Mouse (Mus musculus): ENCODE measurements around the gene Lypd4.
A peak's percentile ranks its signal among the peaks of the same experiment; 100 is the strongest.
"Not testable (repeated sequence)": the region's sequence is repeated elsewhere in the genome, so short reads cannot be mapped to it uniquely, and the experiment has no call there.

Lypd4 gene

DNA sequence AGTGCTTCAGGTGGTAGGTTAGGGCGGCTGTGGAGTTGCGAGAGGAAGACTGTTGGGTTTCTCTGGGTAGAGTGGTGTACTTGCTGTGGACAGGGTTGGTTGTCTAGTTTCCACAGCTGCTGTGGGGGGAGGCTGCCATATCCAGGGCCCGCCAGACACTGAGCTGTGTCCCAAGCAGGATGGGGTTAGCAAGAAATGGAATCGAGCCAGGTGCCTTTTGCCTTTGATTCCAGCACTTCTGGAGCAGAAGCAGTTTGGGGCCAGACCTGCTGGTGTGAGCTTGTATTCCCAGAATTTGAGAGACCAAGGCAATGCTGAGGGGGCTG lies 16.5 kb upstream of the Lypd4 start:
- DNase-seq, result no peak

DNA sequence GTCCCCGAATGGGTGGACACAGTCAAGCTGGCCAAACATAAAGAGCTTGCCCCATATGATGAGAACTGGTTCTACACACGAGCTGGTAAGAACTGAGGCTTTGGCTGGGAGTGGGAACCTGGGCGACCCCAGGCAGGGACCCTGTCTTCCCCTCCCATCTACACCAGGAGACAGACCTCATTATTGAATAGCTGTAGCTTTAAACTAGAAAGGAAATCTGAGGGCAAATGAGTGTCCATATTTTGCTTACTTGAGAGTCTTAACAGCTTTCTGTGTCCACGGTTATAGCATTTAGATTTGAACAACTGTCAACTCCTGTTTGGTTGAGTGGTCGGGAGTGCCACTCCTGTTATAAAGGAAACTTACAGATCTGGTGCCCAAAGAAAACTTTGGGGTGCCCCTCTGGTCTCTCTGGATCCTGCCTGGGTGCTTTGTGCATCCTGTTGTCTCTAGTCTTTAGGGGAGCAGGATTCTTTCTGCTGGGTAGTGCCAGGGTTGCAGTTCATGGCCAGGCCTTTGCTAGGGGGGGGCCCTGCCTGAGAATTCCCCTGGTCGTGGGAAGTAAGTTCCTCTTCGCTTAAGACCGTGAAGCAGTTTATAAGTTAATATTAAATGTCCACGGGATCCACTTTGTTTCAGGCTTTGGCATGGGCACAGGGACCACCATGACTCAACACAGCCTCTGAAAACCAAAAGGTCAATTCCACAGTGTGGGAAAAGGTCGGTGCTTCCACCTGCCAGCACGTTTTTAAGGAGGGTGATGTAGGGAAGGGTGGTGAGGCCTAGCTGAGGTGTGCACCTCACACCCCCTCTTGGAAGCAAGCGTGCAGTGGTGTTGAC lies 15.9 kb upstream of the Lypd4 start:
- no peak for DNase-seq

DNA sequence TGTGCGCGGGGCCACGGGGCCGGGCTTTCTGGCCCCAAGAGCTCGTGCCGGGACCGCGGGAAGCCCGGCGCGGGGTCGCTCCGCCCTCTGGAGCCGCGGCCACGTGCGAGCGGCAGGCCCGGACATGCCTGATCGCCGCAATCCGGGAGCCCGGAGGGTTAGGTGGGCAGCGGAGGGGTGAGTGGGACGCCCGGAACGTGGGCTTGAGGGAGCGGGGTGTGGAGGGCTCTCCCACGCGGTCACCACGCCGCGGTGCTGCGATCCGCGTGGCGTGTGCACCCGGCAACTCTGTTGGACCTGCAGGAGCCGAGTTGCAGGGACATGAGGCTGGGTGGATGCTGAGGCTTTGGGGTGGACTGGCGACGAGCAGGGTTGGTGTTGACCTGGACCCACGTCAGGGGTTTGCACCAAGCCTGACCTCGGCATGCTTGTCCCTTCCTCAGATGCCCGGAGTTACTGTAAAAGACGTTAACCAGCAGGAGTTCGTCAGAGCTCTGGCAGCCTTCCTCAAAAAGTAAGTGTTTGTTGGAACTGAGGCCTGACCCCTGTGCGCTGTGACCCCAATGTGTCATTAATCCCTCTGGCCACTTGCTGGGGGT lies 15.1 kb upstream of the Lypd4 start:
- no peak for DNase-seq

DNA sequence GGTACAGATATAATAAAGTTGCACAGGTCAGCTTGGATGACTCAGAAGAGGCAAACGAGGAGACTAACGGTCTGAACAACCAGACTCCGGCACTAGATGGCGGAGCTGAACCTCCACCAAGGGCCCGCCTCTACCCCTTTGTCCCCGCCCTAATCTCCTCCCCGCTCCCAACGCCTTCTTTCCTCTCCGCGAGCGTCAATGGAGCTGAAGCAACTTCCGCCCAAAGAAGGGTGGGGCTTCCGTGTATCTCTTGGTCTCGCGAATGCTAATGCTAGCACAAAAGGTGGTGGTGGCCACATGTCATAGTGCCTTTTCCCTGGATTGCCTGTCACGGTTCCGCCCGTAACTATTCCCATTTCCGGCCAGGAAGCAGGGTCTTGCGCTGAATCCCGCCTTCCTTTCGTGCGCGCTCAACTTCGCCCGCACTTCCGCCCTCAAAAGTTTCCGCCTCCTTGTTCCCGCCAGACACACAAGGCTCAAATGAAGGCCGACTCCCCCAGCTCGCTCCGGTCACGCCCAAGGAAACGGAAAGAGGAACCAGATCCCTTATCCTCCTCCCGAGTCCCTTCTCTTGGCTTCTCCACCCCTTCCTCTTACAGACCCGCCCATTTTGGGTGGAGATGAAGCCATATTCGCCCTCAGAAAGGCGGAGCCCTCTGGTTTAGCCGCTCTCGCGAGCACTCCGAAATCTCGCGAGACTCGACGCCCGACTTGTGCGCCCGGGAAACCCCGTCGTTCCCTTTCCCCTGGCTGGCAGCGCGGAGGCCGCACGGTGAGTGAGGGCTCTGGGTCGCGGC lies 14.4 kb upstream of the Lypd4 start, which contains the start of gene Rps19:
Gene Rps19, plus strand, starts transcription at position 476 of the 797 bp plus-strand sequence.
- DNase-seq, result peak; percentile 99

DNA sequence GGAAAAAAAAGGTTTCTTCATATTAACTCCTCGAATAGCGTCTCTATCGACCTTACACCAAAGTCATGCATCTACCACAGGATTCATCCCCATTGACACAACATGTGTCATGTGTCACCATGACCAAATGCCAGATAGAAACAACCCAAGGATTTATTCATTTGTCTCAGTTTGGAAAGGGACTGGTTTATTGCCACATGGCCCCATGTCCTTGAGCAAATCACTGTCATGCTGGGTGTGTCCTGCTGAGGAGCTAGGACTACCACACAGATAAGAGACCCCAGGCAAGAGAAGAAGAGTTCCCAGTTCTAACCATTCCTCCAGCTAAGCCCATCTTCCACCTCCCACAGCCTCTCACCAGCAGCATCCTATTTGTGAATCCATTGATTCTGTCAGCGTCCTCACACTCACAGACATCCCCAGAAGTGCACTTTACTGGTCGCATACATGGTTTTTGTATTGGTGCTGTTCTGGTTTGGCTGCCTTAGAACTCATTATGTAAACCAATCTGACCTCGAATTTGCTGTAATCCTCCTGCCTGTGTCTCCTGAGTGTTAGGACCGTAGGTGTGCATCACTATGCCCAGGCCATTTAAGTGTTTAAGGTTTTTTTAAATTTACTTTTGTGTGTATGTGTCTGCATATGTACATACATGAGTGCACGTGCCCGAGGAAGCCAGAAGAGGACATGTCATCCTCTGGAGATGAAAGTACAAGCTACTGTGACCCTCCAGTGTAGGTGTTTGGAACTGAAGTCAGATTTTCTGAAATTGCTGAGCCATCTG lies 12.9 kb upstream of the Lypd4 start:
- no peak for DNase-seq

DNA sequence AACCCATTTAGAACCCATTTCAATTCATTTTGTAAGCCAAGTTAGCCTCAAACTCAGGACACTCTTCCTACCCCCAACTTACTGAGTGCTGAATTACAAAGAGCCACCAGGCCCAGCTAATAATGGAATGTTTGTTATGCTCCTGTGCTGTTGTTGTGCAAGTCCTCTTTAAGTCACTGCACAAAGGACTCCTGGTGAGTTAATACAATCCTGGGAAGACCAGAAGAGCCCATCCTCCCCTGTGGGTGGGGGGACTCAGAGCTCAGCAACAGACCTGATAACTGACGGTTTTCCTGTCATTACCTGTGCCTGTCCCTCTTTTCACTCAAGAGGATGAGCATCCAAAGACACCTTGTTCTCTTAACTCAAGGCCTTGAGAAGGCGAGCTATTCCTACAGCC lies 9.9 kb upstream of the Lypd4 start:
- no peak for DNase-seq

DNA sequence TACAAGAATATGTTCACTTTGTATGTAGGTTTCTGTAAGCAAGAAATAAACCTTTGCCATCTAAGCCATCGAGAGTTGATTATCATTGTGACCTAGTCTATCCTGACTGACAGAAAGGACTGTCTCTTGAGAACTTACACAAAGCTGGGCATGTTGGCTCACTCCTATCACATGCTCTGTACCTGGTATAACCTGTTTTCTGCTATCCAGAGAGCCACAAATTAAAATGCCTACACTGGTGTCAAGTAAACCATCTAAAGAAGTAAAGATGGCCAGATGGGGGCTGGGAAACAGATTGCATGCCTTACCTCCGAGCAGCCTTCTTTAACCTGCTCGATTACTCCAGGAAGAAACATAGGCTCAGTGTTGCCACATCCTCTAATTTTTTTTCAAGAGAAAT lies 7.8 kb upstream of the Lypd4 start:
- no peak for DNase-seq

DNA sequence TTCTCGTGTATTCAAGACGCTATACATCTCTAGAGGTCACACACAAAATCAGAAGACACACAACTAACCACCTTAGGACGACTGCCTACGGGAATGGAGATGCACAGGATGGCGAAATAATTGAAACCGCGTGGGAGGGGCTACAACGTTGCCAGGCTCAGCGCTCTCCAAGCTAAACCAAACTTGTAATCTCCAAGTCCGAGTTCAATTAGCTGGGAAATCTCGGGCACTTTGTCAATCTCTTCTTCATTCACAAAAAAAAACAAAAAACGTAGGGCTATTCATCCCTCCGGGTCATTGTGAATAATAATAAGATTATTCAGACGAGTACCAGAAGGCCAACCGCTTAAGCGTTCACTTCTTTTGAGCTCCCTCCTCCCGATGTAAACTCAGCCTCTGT lies 661 bp downstream of the Lypd4 start:
- no peak for DNase-seq

DNA sequence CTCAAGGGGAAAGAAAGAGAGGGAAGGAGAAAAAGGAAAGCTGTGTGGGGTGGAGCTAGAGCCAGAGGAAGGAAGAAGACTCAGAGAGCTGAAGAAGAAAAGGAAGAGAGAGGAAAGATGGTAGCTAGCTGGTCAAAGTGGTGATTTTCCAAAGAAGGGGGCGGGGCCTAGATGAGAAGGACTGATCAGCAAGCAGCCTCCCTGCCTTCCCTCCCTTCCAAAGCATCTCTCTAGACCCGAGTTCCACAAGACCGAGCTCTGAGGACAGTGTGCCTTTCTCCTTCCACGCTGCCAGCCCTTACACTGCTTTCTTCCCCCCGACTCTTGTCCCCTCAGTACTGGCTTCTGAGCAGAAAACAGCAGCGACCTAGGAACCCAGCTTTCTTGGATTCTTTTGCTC lies 5.6 kb downstream of the Lypd4 start:
- DNase-seq, result no peak

DNA sequence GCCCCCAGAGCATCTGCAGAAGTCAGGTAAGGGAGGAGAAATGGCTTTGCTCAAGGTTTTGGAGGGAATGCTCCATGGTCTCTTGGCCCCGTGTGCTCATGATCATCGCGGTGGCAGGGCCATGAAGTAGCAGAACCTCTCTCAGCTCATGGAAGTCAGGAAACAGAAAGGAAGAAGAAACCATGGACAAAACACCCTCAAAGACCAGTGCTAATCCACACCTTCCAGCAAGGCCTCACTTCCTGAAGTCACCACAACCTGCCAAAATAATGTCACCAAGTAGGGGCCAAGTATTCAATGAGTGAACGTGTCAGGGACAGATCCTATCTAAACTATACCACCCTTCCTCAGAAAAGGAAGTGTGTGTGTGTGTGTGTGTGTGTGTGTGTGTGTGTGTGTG lies 6.9 kb downstream of the Lypd4 start:
- no peak for DNase-seq

DNA sequence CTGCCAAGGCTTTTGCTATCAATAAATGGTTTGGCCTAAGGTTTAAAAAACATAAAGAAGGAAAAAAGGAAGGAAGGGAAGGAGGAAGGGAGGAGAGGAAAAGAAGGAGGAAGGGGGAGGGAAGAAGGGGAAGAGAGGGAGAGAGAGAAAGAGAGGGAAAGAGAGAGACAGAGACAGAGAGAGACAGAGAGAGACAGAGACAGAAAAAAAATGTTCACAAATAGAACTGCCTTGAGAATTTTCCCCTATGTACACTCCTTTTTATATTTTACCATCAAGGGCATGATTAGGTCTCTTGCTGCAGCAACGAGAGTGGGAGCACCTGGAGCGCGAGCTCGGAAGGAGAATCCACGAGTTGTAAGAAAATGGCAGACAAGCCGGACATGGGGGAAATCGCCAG lies 7.8 kb downstream of the Lypd4 start, which contains the start of gene Gm9844:
Gene Gm9844, plus strand, starts transcription at position 301 of the 400 bp plus-strand sequence.
- no peak for DNase-seq

DNA sequence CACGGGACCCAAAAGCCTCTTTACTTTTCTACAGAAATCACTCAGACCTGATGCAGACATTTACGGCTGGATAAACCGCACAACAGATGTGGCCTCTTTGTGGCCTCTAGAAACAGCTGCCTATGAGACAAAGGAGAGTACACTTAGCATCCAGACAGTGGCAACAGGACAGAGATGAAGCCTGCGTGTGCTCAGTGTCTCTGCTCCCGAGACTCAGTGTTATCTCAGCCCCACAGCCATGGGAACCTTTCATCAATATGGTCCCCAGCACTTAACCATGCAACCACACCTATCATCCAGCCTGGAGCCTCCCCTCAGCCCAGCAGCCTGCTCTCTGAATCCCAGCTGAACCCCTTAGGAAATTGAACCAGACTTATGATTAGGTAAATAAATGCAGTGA lies 10.5 kb downstream of the Lypd4 start:
- DNase-seq, result no peak

DNA sequence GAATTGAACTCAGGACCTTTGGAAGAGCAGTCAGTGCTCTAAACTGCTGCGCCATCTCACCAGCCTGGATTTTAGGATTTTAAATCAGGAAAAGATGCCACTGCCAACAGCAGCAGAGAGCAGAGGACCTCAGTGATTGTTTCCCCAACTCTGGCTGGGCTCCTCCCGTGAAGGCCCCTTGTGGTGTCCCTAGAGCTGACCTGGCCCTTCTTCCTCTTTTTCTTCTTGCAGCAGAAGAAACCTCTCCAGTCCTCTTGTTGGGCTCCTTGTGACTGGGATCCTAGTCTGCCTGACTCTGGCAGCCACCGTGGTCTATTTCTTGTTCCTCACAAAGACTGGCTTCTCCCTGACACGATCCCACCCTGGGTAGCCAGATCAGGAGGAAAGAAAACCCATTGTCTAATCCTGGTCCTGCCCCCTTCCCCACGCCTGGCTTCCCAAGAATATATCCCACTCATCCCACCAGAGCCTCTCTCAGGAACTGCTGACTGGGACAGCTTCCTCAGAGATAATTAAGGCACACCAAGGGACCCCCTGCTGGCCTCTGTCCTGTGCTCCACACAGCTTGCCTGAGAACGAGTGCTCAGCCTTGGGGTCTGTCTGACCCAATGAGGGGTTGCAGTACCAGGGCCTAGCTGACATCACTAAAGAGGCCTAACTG lies 13.2 kb downstream of the Lypd4 start:
- no peak for DNase-seq

DNA sequence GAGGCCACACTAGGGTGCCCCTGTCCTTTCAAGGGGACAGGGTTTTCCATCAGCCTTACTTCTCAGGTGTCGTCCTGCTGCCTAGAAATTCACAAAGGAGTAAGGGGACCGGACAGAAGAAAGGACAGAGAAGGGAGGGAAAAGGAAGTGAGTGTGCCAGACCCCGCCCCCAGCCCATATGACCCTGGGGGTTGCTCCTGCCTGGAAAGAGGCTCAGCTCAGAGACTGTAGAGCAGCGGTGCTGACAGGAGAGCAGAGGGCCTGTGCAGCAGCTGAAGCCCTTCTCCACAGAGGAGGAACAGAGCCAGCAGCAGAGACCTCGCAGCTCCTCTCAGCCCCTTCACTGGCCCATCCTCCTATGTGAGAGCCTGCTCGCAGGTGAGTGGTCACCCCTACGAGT lies 16.0 kb downstream of the Lypd4 start:
- no peak for DNase-seq

DNA sequence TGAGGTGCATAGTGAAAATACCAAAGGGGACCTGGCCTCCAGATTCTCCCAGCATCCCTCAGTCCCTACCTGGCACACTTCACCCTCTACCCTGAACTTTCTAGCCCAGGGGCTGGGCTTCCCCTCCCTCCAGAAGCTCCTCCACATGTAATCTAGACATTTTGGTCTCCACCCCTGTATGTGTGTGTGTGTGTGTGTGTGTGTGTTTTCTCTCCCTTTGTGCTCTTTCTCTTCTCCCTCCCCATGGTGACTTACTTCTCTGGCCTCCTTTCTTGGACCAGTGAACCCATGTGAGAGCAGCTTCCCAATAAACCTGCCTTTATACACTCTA lies 16.5 kb downstream of the Lypd4 start:
- DNase-seq, result no peak

DNA sequence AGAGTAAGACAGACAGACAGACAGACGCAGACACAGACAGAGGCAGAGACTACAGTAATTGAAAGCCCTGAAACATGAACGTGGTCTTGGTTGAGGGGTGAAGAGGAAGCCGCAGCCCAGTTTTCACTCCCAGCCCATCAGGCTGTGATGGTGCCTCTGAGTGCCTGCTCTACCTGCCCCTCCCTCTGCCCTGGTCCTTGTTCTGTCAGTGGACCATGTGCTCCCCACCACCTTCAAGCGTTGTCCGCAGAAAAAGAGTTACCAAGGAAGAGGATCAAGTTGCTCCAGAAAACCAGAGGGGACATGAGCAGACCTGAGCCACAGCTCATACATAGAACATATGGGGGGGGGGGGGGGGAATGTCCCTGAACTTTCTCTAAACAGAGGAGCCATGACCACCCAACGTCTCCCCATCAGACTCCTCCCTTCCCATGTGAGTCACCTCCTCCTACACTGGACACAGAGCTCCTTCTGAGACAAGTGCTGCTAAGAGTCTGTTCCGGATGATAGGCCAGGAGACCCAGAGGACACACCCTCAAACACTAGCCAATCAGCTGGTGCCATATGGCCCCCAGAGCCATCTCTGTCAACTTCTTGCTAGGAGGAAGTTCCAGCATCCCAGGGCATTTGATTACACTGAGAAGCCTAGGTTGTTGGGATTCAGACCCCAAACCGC lies 17.0 kb downstream of the Lypd4 start:
- no peak for DNase-seq

DNA sequence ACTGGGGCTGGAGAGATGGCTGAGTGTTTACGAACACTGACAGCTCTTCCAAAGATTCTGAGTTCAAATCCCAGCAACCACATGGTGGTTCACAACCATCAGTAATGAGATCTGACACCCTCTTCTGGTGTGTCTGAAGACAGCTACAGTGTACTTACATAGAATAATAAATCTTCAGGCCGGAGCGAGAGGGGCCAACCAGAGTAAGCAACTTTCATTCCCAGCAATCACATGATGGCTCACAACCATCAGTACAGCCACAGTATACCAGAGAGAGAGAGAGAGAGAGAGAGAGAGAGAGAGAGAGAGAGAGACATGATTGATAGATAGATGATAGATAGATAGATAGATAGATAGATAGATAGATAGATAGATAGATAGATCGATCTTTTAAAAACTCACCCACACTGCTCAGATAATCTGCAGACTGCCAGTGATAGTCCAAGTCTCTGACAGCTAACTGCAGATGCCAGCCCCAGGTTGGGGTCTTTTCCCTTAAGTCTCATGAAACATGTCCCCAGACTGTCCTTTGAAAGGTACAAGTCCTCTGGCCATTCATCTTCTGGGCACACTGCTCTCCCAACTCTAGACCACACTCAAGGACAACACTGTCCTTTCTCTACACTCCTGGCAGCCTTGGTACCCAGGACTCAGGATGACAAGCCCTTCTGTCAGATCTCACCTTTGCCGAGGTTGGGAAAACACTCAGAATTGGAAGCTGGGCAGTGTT lies 18.0 kb downstream of the Lypd4 start:
- no peak for DNase-seq

DNA sequence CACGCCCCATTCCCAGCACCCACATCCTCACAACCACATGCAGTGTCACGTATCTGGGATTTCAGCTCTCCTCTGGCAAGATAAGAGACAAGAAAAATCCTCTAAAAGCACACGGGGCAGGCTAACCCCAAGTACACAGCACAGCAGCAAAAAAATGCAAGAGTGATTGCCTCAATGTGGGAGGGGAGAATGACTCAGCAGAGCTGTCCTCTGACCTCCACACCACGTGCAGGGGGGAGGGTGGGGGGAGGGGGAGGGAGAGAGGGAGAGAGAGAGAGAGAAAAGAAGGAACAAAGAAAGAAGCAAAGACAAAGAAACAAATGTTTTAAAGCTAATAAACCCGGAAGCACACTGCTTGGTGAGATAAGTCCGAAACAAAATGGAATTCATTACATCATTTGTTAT lies 18.8 kb downstream of the Lypd4 start:
- DNase-seq, result no peak

DNA sequence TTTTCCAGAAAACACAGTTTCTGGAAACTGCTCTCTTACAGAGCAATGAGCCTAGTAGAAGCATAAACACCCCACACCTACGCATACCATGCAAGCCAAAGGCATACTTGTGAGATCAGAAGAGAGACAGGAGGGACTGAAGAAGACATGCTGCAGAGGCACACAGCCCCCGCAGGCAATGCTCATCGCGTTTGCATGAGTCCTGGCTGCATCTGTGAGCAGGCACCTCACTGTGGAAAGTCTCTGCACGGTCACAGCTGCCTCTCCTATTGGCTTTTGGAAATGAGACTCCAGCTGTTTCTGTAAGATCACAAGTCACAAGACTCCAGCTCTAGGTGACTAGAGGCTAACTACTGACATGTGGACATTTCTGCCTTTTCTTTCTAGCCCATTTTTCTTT lies 19.6 kb downstream of the Lypd4 start:
- DNase-seq, result no peak

DNA sequence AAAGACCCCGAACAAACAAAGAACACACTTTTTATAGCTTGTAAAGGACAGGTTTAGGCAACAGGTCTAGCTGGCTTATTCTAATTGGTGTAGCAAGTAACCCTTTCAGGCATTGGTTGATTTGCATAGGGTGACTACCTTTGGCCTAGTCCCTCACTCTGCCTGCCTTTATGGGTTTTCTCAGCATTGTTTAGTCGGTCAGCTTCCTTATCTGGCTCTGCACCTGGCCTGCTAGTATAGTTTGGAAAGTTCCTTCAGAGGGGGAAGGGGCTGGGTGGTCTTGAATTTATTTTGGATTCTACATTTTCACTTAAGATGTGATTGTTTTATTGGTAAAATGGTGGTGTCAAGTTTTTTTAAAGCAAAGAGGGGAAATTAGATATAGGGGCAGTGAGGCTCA lies 23.2 kb downstream of the Lypd4 start:
- not testable (repeated sequence) for DNase-seq

DNA sequence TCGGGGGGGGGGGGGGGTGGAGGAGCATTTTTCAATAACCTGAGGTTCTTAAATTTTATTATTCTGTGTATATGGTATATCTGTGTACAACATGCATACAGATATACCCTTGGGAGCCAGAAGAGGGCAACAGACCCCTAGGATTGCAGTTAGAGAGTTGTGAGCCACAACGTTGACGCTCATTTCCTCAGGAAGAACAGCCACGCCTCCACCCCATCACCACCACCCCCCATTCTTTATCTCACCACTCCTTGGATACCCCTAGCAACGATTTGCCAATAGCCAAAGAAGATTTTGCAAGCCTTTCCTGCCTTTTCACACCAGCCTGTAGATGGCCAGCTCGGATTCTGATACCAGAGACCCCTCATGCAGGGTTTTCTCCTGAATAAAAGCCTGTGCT lies 24.0 kb downstream of the Lypd4 start:
- no peak for DNase-seq
